Mouse (Mus musculus) neural tube, embryonic 11.5 days (tissue): ENCODE measurements at regions not wholly inside any gene's neighbourhood (a gene's known extent, or its start where the extent isn't known, plus 50 kb on each side); places are given as distances from the start of the nearest gene placed in this dataset.

Experiments used
- ATAC-seq: fragments of 200-750 bp; cut with Nextera tagmentation; 2 replicates; pipeline ENCODE4 v1.8.0; 2017; ENCODE audit warnings: moderate number of reproducible peaks, mild to moderate bottlenecking, moderate TSS enrichment, moderate library complexity; ENCODE audit not compliant: insufficient read depth, low FRiP score, low TSS enrichment
- DNase-seq: peaks from one replicate; pipeline ENCODE4 v3.0.0-alpha.2; 2015; ENCODE audit warnings: low spot score
- H3K27ac ChIP-seq: fragments of 300-500 bp; sonication (generic); 2 replicates; pipeline ENCODE4 v1.5.1; 2014; ENCODE audit warnings: low read depth, mild to moderate bottlenecking, low read length
- H3K27me3 ChIP-seq: fragments of 300-500 bp; sonication (generic); 2 replicates; pipeline ENCODE4 v1.6.1; 2014; ENCODE audit warnings: mild to moderate bottlenecking, low read length, mixed read lengths; ENCODE audit not compliant: control insufficient read depth, insufficient read depth
- H3K36me3 ChIP-seq: fragments of 300-500 bp; sonication (generic); 2 replicates; pipeline ENCODE4 v1.6.1; 2014; ENCODE audit warnings: mild to moderate bottlenecking, low read length, moderate library complexity, mixed read lengths; ENCODE audit not compliant: control insufficient read depth, insufficient read depth
- H3K4me1 ChIP-seq: fragments of 300-500 bp; sonication (generic); 2 replicates; pipeline ENCODE4 v1.6.1; 2014; ENCODE audit warnings: low read length, mixed read lengths; ENCODE audit not compliant: control insufficient read depth, insufficient read depth
- H3K4me2 ChIP-seq: fragments of 300-500 bp; sonication (generic); 2 replicates; pipeline ENCODE4 v1.6.1; 2014; ENCODE audit warnings: low read depth, mild to moderate bottlenecking, moderate library complexity
- H3K4me3 ChIP-seq: fragments of 300-500 bp; sonication (generic); 2 replicates; pipeline ENCODE4 v1.5.1; 2014; ENCODE audit warnings: low read depth, low read length
- H3K9ac ChIP-seq: fragments of 300-500 bp; sonication (generic); 2 replicates; pipeline ENCODE4 v1.6.1; 2014; ENCODE audit warnings: mild to moderate bottlenecking, low read length
- H3K9me3 ChIP-seq: fragments of 300-500 bp; sonication (generic); 2 replicates; pipeline ENCODE4 v1.6.1; 2016; ENCODE audit warnings: low read length; ENCODE audit not compliant: control insufficient read depth
- WGBS: fragments of 180-500 bp; shearing (Covaris S2); extraction: QIAGEN DNeasy Blood & Tissue Kit; methylation state at CpG from one replicate; pipeline ENCODE4 v1.1.7; 2014; 5-methylcytosine and 5-hydroxymethylcytosine counted together

GRCm38 (mm10) chr2:8818127-8818526 lies 1062.9 kb upstream of the 4930412O13Rik start:
- ATAC-seq (no peak), DNase-seq (no peak)
- no peaks in the 10 kb centered on the region for H3K27me3 ChIP-seq
- no peak overlapping the region for H3K4me3 ChIP-seq
- no peak overlapping the region for H3K4me2 ChIP-seq
- no peaks in the 10 kb centered on the region for H3K4me1 ChIP-seq
- WGBS: 67% methylated on average over 5 of the region's 5 CpGs
- no peak overlapping the region for H3K27ac ChIP-seq
- H3K9ac ChIP-seq: no peak overlapping the region
- H3K9me3 ChIP-seq: no peaks in the 10 kb centered on the region
- no peaks in the 10 kb centered on the region for H3K36me3 ChIP-seq

GRCm38 (mm10) chr2:8825406-8825805 lies 1055.6 kb upstream of the 4930412O13Rik start:
- no peaks in the 10 kb centered on the region for H3K4me1 ChIP-seq
- 66% methylated on average over 2 of the region's 2 CpGs for WGBS
- H3K4me3 ChIP-seq: no peak overlapping the region
- no peaks in the 10 kb centered on the region for H3K27me3 ChIP-seq
- no peak; the same call in 1 of the 2 replicates for ATAC-seq
- DNase-seq: no peak
- no peak overlapping the region for H3K4me2 ChIP-seq
- H3K36me3 ChIP-seq: no peaks in the 10 kb centered on the region
- H3K27ac ChIP-seq: no peak overlapping the region
- no peaks in the 10 kb centered on the region for H3K9me3 ChIP-seq
- H3K9ac ChIP-seq: no peak overlapping the region
